Mouse (Mus musculus) kidney, adult 2 months (tissue): ENCODE measurements around the gene Gm5447.

Experiments
- CTCF ChIP-seq: fragments of 200-500 bp; conservative IDR thresholded peaks from 2 replicates; pipeline ENCODE4 v1.5.1; 2011; ENCODE audit warnings: low read depth, mild to moderate bottlenecking, control low read depth, low read length, moderate library complexity, mixed read lengths; ENCODE audit not compliant: insufficient read depth, insufficient read length
- POLR2A ChIP-seq: fragments of 200-500 bp; IDR thresholded peaks from one replicate; pipeline ENCODE4 v1.6.1; 2011; ENCODE audit warnings: low read depth, low read length, control low read depth

DNA sequence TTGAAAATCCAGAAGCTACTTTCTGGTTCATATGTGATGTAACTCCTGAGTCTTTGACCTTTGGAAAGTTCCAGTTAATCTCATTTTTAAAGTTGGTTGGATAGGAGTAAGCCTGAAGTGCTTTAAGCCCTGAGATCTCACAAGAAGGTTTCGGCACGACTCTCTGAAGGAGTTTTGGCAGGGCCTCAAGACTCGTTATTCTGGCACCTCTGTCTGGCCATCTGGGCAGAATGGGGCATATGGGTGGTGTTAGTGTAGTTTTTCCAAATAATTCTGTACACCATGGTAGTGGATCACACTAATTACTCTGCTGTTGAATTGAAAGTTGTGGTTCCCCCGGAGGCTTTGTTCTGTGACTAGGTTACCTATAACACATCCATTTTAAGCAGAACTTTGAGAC, 4.2 kb downstream of the Gm5447 start:
- no peak for TF ChIP-seq CTCF
- no peak for TF ChIP-seq POLR2A
